Mouse (Mus musculus) heart, embryonic 12.5 days (tissue): ENCODE results near the gene Pla2g3. TPM values are rescaled to one million over a fixed set of nuclear protein-coding genes. Genes with fewer than 3 reads are reported as not detected.
A peak's percentile ranks its signal among the peaks of the same experiment; 100 is the strongest.

ENCODE experiments used
- ATAC-seq: fragments of 200-750 bp; cut with Nextera tagmentation; 2 replicates; pipeline ENCODE4 v1.8.0; 2017; ENCODE audit warnings: moderate TSS enrichment, moderate library complexity; ENCODE audit not compliant: insufficient number of reproducible peaks, low FRiP score
- H3K27ac ChIP-seq: fragments of 300-500 bp; sonication (generic); 2 replicates; pipeline ENCODE4 v1.5.1; 2016; ENCODE audit warnings: mild to moderate bottlenecking, moderate library complexity; ENCODE audit not compliant: poor library complexity, severe bottlenecking
- H3K27me3 ChIP-seq: fragments of 300-500 bp; sonication (generic); replicated peaks from 2 replicates; pipeline ENCODE4 v1.6.1; 2016; ENCODE audit warnings: mild to moderate bottlenecking, moderate library complexity
- H3K36me3 ChIP-seq: fragments of 300-500 bp; sonication (generic); 2 replicates; pipeline ENCODE4 v1.6.1; 2016; ENCODE audit warnings: mild to moderate bottlenecking, moderate library complexity
- H3K4me1 ChIP-seq: fragments of 300-500 bp; sonication (generic); replicated peaks from 2 replicates; pipeline ENCODE4 v1.6.1; 2016; ENCODE audit warnings: mild to moderate bottlenecking
- H3K4me2 ChIP-seq: fragments of 300-500 bp; sonication (generic); 2 replicates; pipeline ENCODE4 v1.6.1; 2016; ENCODE audit warnings: mild to moderate bottlenecking, moderate library complexity
- H3K4me3 ChIP-seq: fragments of 300-500 bp; sonication (generic); 2 replicates; pipeline ENCODE4 v1.5.1; 2016; ENCODE audit warnings: mild to moderate bottlenecking
- H3K9ac ChIP-seq: fragments of 300-500 bp; sonication (generic); 2 replicates; pipeline ENCODE4 v1.6.1; 2016; ENCODE audit warnings: mild to moderate bottlenecking, moderate library complexity
- H3K9me3 ChIP-seq: fragments of 300-500 bp; sonication (generic); replicated peaks from 2 replicates; pipeline ENCODE4 v1.6.1; 2016; ENCODE audit warnings: mild to moderate bottlenecking, moderate library complexity
- WGBS: fragments of 180-500 bp; shearing (Covaris S2); methylation state at CpG from one replicate; pipeline ENCODE4 v1.1.7; 2016; 5-methylcytosine and 5-hydroxymethylcytosine counted together
- polyA plus RNA-seq: library from polyadenylated mRNA; unstranded; fragments of >200 nt; fragmentation: Nextera tagmentation; extraction: Ambion mirVana; gene quantifications from 2 replicates; pipeline ENCODE4 v1.2.1, GENCODE M21; 2016

The Pla2g3 gene
- polyA plus RNA-seq, 1 experiment from 2014 or later = 0.26 TPM

GRCm38 (mm10) chr11:3494857-3495256, 6.8 kb downstream of the Pla2g3 start:
- 80% methylated on average over 17 of the region's 17 CpGs for WGBS
- Histone ChIP-seq H3K27me3 (no peaks in the 10 kb centered on the region), H3K4me3 (no peak overlapping the region), H3K4me2 (no peak overlapping the region), H3K36me3 (no peaks in the 10 kb centered on the region), H3K27ac (no peak overlapping the region), H3K9ac (no peak overlapping the region), H3K9me3 (no peaks in the 10 kb centered on the region), H3K4me1 (peaks cover 11% of the 10 kb centered on the region; the same call in 1 of the 2 replicates)
- ATAC-seq = no peak

GRCm38 (mm10) chr11:3495496-3495895, 7.4 kb downstream of the Pla2g3 start:
- H3K4me3 ChIP-seq = no peak overlapping the region
- ATAC-seq = no peak
- 72% methylated on average over 14 of the region's 14 CpGs for WGBS
- no peaks in the 10 kb centered on the region for H3K36me3 ChIP-seq
- H3K4me2 ChIP-seq = no peak overlapping the region
- H3K9me3 ChIP-seq = no peaks in the 10 kb centered on the region
- peaks cover 11% of the 10 kb centered on the region; the same call in 1 of the 2 replicates for H3K4me1 ChIP-seq
- H3K27ac ChIP-seq = no peak overlapping the region
- no peaks in the 10 kb centered on the region for H3K27me3 ChIP-seq
- no peak overlapping the region for H3K9ac ChIP-seq

- Histone ChIP-seq H3K9me3 (no peaks in the 10 kb centered on the region), H3K27ac (no peak overlapping the region)
- 56% methylated on average over 5 of the region's 5 CpGs for WGBS
Measured at GRCm38 (mm10) chr11:3496756-3497155, 8.7 kb downstream of the Pla2g3 start.

GRCm38 (mm10) chr11:3497296-3497695, 9.2 kb downstream of the Pla2g3 start:
- Histone ChIP-seq H3K27ac (no peak overlapping the region), H3K4me2 (no peak overlapping the region), H3K27me3 (peaks cover 9% of the 10 kb centered on the region), H3K36me3 (0 out of 2 replicates have a peak, but pooled peaks cover 4% of the 10 kb centered on the region), H3K4me1 (peaks cover 9% of the 10 kb centered on the region; the same call in 1 of the 2 replicates), H3K9ac (no peak overlapping the region), H3K4me3 (no peak overlapping the region), H3K9me3 (no peaks in the 10 kb centered on the region)
- no peak for ATAC-seq
- WGBS = 95% methylated on average over 1 of the region's 1 CpGs

More at GRCm38 (mm10) chr11:3496756-3497155, 8.7 kb downstream of the Pla2g3 start:
- no peak overlapping the region for H3K9ac ChIP-seq
- H3K36me3 ChIP-seq = 0 out of 2 replicates have a peak, but pooled peaks cover 3% of the 10 kb centered on the region
- no peak overlapping the region for H3K4me2 ChIP-seq
- ATAC-seq = no peak
- H3K4me3 ChIP-seq = no peak overlapping the region
- H3K27me3 ChIP-seq = peaks cover 4% of the 10 kb centered on the region; the same call in 1 of the 2 replicates
- peaks cover 11% of the 10 kb centered on the region; the same call in 1 of the 2 replicates for H3K4me1 ChIP-seq

GRCm38 (mm10) chr11:3502057-3502456, 14.0 kb downstream of the Pla2g3 start:
- 74% methylated on average over 17 of the region's 17 CpGs for WGBS

GRCm38 (mm10) chr11:3502459-3503072, 14.5 kb downstream of the Pla2g3 start:
- Histone ChIP-seq H3K4me2 (no peak overlapping the region), H3K9me3 (no peaks in the 10 kb centered on the region), H3K4me3 (no peak overlapping the region), H3K36me3 (0 out of 2 replicates have a peak, but pooled peaks cover 5% of the 10 kb centered on the region), H3K27me3 (peaks cover 15% of the 10 kb centered on the region), H3K27ac (no peak overlapping the region), H3K4me1 (peaks cover 10% of the 10 kb centered on the region; the same call in 1 of the 2 replicates), H3K9ac (no peak overlapping the region)
- no peak for ATAC-seq
- 69% methylated on average over 18 of the region's 18 CpGs for WGBS

More at GRCm38 (mm10) chr11:3502057-3502456, 14.0 kb downstream of the Pla2g3 start:
- ATAC-seq = no peak
- Histone ChIP-seq H3K4me2 (no peak overlapping the region), H3K27me3 (peaks cover 15% of the 10 kb centered on the region), H3K9me3 (no peaks in the 10 kb centered on the region), H3K36me3 (0 out of 2 replicates have a peak, but pooled peaks cover 5% of the 10 kb centered on the region), H3K4me1 (peaks cover 10% of the 10 kb centered on the region; the same call in 1 of the 2 replicates), H3K27ac (no peak overlapping the region), H3K4me3 (no peak overlapping the region), H3K9ac (no peak overlapping the region)

- Histone ChIP-seq H3K9me3 (no peaks in the 10 kb centered on the region), H3K36me3 (0 out of 2 replicates have a peak, but pooled peaks cover 5% of the 10 kb centered on the region), H3K4me2 (peak overlapping the region; percentile 58), H3K27ac (no peak overlapping the region; the same call in 1 of the 2 replicates), H3K4me1 (peaks cover 23% of the 10 kb centered on the region), H3K27me3 (peaks cover 15% of the 10 kb centered on the region), H3K4me3 (peak overlapping the region; percentile 45), H3K9ac (peak overlapping the region; percentile 67)
- no peak for ATAC-seq
- WGBS = 63% methylated on average over 11 of the region's 11 CpGs
Measured at GRCm38 (mm10) chr11:3503755-3504693, 15.9 kb downstream of the Pla2g3 start.

GRCm38 (mm10) chr11:3508226-3508625, 20.1 kb downstream of the Pla2g3 start:
- Histone ChIP-seq H3K36me3 (no peaks in the 10 kb centered on the region), H3K4me1 (peaks cover 35% of the 10 kb centered on the region), H3K9ac (no peak overlapping the region), H3K9me3 (no peaks in the 10 kb centered on the region), H3K27ac (peak overlapping the region; percentile 90), H3K4me3 (no peak overlapping the region), H3K27me3 (no peaks in the 10 kb centered on the region), H3K4me2 (no peak overlapping the region)
- 9% methylated on average over 7 of the region's 7 CpGs for whole genome bisulfite sequencing
- peak; percentile 34; the same call in 1 of the 2 replicates for ATAC-seq

GRCm38 (mm10) chr11:3509181-3510085, 21.3 kb downstream of the Pla2g3 start:
- peak overlapping the region; percentile 90 for H3K27ac ChIP-seq
- H3K4me1 ChIP-seq = peaks cover 38% of the 10 kb centered on the region
- H3K4me2 ChIP-seq = peak overlapping the region; percentile 17; the same call in 1 of the 2 replicates
- H3K4me3 ChIP-seq = no peak overlapping the region
- no peaks in the 10 kb centered on the region for H3K27me3 ChIP-seq
- peak; percentile 49; the same call in 1 of the 2 replicates for ATAC-seq
- no peaks in the 10 kb centered on the region for H3K36me3 ChIP-seq
- H3K9me3 ChIP-seq = no peaks in the 10 kb centered on the region
- 44% methylated on average over 8 of the region's 8 CpGs for WGBS
- H3K9ac ChIP-seq = no peak overlapping the region

GRCm38 (mm10) chr11:3510321-3510720, 22.2 kb downstream of the Pla2g3 start:
- H3K4me2 ChIP-seq = no peak overlapping the region
- no peak overlapping the region for H3K9ac ChIP-seq
- no peaks in the 10 kb centered on the region for H3K36me3 ChIP-seq
- peaks cover 37% of the 10 kb centered on the region for H3K4me1 ChIP-seq
- 80% methylated on average over 2 of the region's 2 CpGs for WGBS
- ATAC-seq = no peak
- no peaks in the 10 kb centered on the region for H3K9me3 ChIP-seq
- no peaks in the 10 kb centered on the region for H3K27me3 ChIP-seq
- H3K4me3 ChIP-seq = no peak overlapping the region
- no peak overlapping the region for H3K27ac ChIP-seq
